Mouse (Mus musculus): Measurements from ENCODE around the gene Pde6d.

DNA sequence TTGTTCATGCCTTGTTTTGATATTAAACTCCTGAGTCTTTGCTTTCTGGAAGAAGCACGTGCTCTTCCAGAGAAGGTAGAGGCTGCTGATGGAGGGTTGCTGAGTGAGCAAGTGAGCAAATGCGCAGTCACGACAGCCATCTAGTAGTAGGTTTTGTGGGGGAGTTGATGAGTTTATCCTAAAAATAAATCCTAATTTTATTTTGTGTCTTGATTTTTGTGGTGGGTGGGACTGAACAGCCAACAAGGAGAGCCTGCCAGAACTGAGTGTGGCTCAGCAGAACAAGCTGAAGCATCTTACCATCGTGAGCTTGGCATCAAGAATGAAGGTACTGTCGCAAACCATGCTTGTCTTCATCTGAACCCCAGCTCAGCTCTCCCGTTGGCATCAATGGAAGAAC, 14.1 kb upstream of the Pde6d start:
- TF ChIP-seq CTCF (IDR thresholded peaks at IDR 0.05; ENCODE audit: borderline replicate concordance, extremely low read depth, insufficient read depth, insufficient read length) (no peak), POLR2A (IDR thresholded peaks at IDR 0.05; ENCODE audit: borderline replicate concordance, extremely low read depth, insufficient read depth, insufficient read length, poor library complexity, severe bottlenecking) (no peak)

Measured in brain, embryonic 14.5 days (tissue).